Mouse (Mus musculus) brain, embryonic 18.5 days (tissue): ENCODE results near the gene Tecpr2.

ENCODE experiments used
- DNase-seq: peaks from one replicate; pipeline ENCODE4 v3.0.0-alpha.2; 2012; ENCODE audit warnings: low read depth, low spot score

The Tecpr2 gene

GRCm38 (mm10) chr12:110864008-110864407, 25.1 kb upstream of the Tecpr2 start:
- no peak for DNase-seq

GRCm38 (mm10) chr12:110865571-110865970, 23.5 kb upstream of the Tecpr2 start:
- DNase-seq = no peak

- DNase-seq = no peak
These were observed 23.1 kb upstream of the Tecpr2 start for GRCm38 (mm10) chr12:110865989-110866388.

GRCm38 (mm10) chr12:110870107-110870506, 19.0 kb upstream of the Tecpr2 start:
- DNase-seq = no peak

GRCm38 (mm10) chr12:110871247-110871646, 17.8 kb upstream of the Tecpr2 start:
- no peak for DNase-seq

- DNase-seq = no peak
These were observed 13.7 kb upstream of the Tecpr2 start for GRCm38 (mm10) chr12:110875351-110875750.

- no peak for DNase-seq
These were observed 6.8 kb upstream of the Tecpr2 start for GRCm38 (mm10) chr12:110882291-110882690.

GRCm38 (mm10) chr12:110885251-110885650, 3.8 kb upstream of the Tecpr2 start:
- DNase-seq = no peak

- DNase-seq = no peak
These were observed 958 bp upstream of the Tecpr2 start for GRCm38 (mm10) chr12:110888106-110888505.

- DNase-seq = no peak
These were observed 458 bp upstream of the Tecpr2 start for GRCm38 (mm10) chr12:110888606-110889005.

GRCm38 (mm10) chr12:110891887-110892286, 2.8 kb downstream of the Tecpr2 start:
- DNase-seq = no peak

GRCm38 (mm10) chr12:110902106-110902505, 13.0 kb downstream of the Tecpr2 start:
- DNase-seq = no peak

- DNase-seq = no peak
These were observed 14.5 kb downstream of the Tecpr2 start for GRCm38 (mm10) chr12:110903536-110903935.

- DNase-seq = no peak
These were observed 18.8 kb downstream of the Tecpr2 start for GRCm38 (mm10) chr12:110907845-110908244.

- no peak for DNase-seq
These were observed 20.9 kb downstream of the Tecpr2 start for GRCm38 (mm10) chr12:110909962-110910361.

GRCm38 (mm10) chr12:110915761-110916160, 26.7 kb downstream of the Tecpr2 start:
- no peak for DNase-seq

GRCm38 (mm10) chr12:110920254-110920653, 31.2 kb downstream of the Tecpr2 start:
- no peak for DNase-seq

GRCm38 (mm10) chr12:110921572-110921971, 32.5 kb downstream of the Tecpr2 start:
- no peak for DNase-seq

- DNase-seq = no peak
These were observed 43.8 kb downstream of the Tecpr2 start for GRCm38 (mm10) chr12:110932820-110933219.

GRCm38 (mm10) chr12:110935983-110936620, 47.0 kb downstream of the Tecpr2 start:
- DNase-seq = peak; percentile 58

GRCm38 (mm10) chr12:110937496-110937895, 48.4 kb downstream of the Tecpr2 start:
- DNase-seq = no peak

GRCm38 (mm10) chr12:110939385-110939784, 50.3 kb downstream of the Tecpr2 start:
- no peak for DNase-seq

GRCm38 (mm10) chr12:110940869-110941268, 51.8 kb downstream of the Tecpr2 start:
- no peak for DNase-seq

- no peak for DNase-seq
These were observed 57.2 kb downstream of the Tecpr2 start for GRCm38 (mm10) chr12:110946216-110946615.
